Mouse (Mus musculus) lung, embryonic 14.5 days (tissue): ENCODE results near the gene Cdc27. TPM values are rescaled to one million over a fixed set of nuclear protein-coding genes. Genes with fewer than 3 reads are reported as not detected.
A peak's percentile ranks its signal among the peaks of the same experiment; 100 is the strongest.

Experiments used
- ATAC-seq: fragments of 200-750 bp; cut with Nextera tagmentation; 2 replicates; pipeline ENCODE4 v1.8.0; 2017; ENCODE audit warnings: mild to moderate bottlenecking, moderate TSS enrichment, moderate library complexity; ENCODE audit not compliant: insufficient read depth
- DNase-seq: peaks from one replicate; pipeline ENCODE4 v3.0.0-alpha.2; 2015
- H3K27ac ChIP-seq: fragments of 300-500 bp; sonication (generic); 2 replicates; pipeline ENCODE4 v1.5.1; 2014; ENCODE audit warnings: low read depth, mild to moderate bottlenecking, moderate library complexity
- H3K27me3 ChIP-seq: fragments of 300-500 bp; sonication (generic); 2 replicates; pipeline ENCODE4 v1.6.1; 2014; ENCODE audit warnings: low read length, control low read depth; ENCODE audit not compliant: insufficient read depth
- H3K36me3 ChIP-seq: fragments of 300-500 bp; sonication (generic); 2 replicates; pipeline ENCODE4 v1.6.1; 2014; ENCODE audit warnings: control low read depth; ENCODE audit not compliant: insufficient read depth
- H3K4me1 ChIP-seq: fragments of 300-500 bp; sonication (generic); 2 replicates; pipeline ENCODE4 v1.6.1; 2014; ENCODE audit warnings: antibody characterized with exemption, control low read depth; ENCODE audit not compliant: insufficient read depth
- H3K4me2 ChIP-seq: fragments of 300-500 bp; sonication (generic); 2 replicates; pipeline ENCODE4 v1.6.1; 2014; ENCODE audit warnings: mild to moderate bottlenecking
- H3K4me3 ChIP-seq: fragments of 300-500 bp; sonication (generic); 2 replicates; pipeline ENCODE4 v1.5.1; 2014; ENCODE audit warnings: low read depth, low read length
- H3K9ac ChIP-seq: fragments of 300-500 bp; sonication (generic); 2 replicates; pipeline ENCODE4 v1.6.1; 2014
- H3K9me3 ChIP-seq: fragments of 300-500 bp; sonication (generic); 2 replicates; pipeline ENCODE4 v1.6.1; 2016; ENCODE audit warnings: low read depth, low read length, control low read depth
- CTCF ChIP-seq: IDR thresholded peaks from 2 replicates; pipeline ENCODE4 v1.5.1; 2016; ENCODE audit warnings: antibody characterized with exemption, low read depth
- WGBS: fragments of 180-500 bp; shearing (Covaris S2); extraction: QIAGEN DNeasy Blood & Tissue Kit; methylation state at CpG from one replicate; pipeline ENCODE4 v1.1.7; 2014; 5-methylcytosine and 5-hydroxymethylcytosine counted together
- polyA plus RNA-seq: library from polyadenylated mRNA; unstranded; fragments of >200 nt; fragmentation: Nextera tagmentation; extraction: Ambion mirVana; gene quantifications from 2 replicates; pipeline ENCODE4 v1.2.1, GENCODE M21; 2014

Gene Cdc27
- polyA plus RNA-seq, 1 experiment from 2014 or later: 51.0 TPM

- ATAC-seq: no peak
- no peak for DNase-seq
- no peaks in the 10 kb centered on the region for H3K27me3 ChIP-seq
- H3K36me3 ChIP-seq: no peaks in the 10 kb centered on the region
- no peak for TF ChIP-seq CTCF
- no peak overlapping the region for H3K27ac ChIP-seq
- WGBS: 91% methylated on average over 9 of the region's 9 CpGs
- no peak overlapping the region for H3K4me3 ChIP-seq
- H3K9ac ChIP-seq: no peak overlapping the region
- no peak overlapping the region for H3K4me2 ChIP-seq
- H3K4me1 ChIP-seq: no peaks in the 10 kb centered on the region
- H3K9me3 ChIP-seq: no peaks in the 10 kb centered on the region
Observed at GRCm38 (mm10) chr11:104587904-104588303, 37.5 kb upstream of the Cdc27 start.

GRCm38 (mm10) chr11:104585495-104585894 lies 35.1 kb upstream of the Cdc27 start:
- no peak overlapping the region for H3K27ac ChIP-seq
- ATAC-seq (no peak), DNase-seq (no peak)
- no peak for TF ChIP-seq CTCF
- no peaks in the 10 kb centered on the region for H3K9me3 ChIP-seq
- no peaks in the 10 kb centered on the region for H3K36me3 ChIP-seq
- no peak overlapping the region for H3K9ac ChIP-seq
- WGBS: 72% methylated on average over 5 of the region's 5 CpGs
- no peak overlapping the region for H3K4me2 ChIP-seq
- no peaks in the 10 kb centered on the region for H3K27me3 ChIP-seq
- no peaks in the 10 kb centered on the region for H3K4me1 ChIP-seq
- no peak overlapping the region for H3K4me3 ChIP-seq

GRCm38 (mm10) chr11:104582630-104583364 lies 32.4 kb upstream of the Cdc27 start:
- Histone ChIP-seq H3K4me1 (no peaks in the 10 kb centered on the region), H3K36me3 (no peaks in the 10 kb centered on the region), H3K27ac (no peak overlapping the region), H3K9me3 (no peaks in the 10 kb centered on the region), H3K4me2 (no peak overlapping the region), H3K4me3 (no peak overlapping the region), H3K9ac (no peak overlapping the region), H3K27me3 (no peaks in the 10 kb centered on the region)
- ATAC-seq (no peak), DNase-seq (no peak)
- WGBS: 51% methylated on average over 13 of the region's 13 CpGs
- no peak for TF ChIP-seq CTCF

GRCm38 (mm10) chr11:104582308-104582606 lies 31.8 kb upstream of the Cdc27 start:
- H3K27me3 ChIP-seq: no peaks in the 10 kb centered on the region
- no peak for TF ChIP-seq CTCF
- WGBS: 69% methylated on average over 2 of the region's 2 CpGs
- ATAC-seq (no peak), DNase-seq (no peak)
- no peaks in the 10 kb centered on the region for H3K4me1 ChIP-seq
- H3K9ac ChIP-seq: no peak overlapping the region
- H3K9me3 ChIP-seq: no peaks in the 10 kb centered on the region
- H3K4me3 ChIP-seq: no peak overlapping the region
- no peaks in the 10 kb centered on the region for H3K36me3 ChIP-seq
- no peak overlapping the region for H3K4me2 ChIP-seq
- no peak overlapping the region for H3K27ac ChIP-seq

- TF ChIP-seq CTCF: no peak
- H3K27ac ChIP-seq: peak overlapping the region; percentile 19; the same call in 1 of the 2 replicates
- DNase-seq (peak; percentile 69), ATAC-seq (no peak)
- no peaks in the 10 kb centered on the region for H3K27me3 ChIP-seq
- 40% methylated on average over 18 of the region's 18 CpGs for WGBS
- no peaks in the 10 kb centered on the region for H3K36me3 ChIP-seq
- H3K4me2 ChIP-seq: peak overlapping the region; percentile 16
- no peaks in the 10 kb centered on the region for H3K9me3 ChIP-seq
- 0 out of 2 replicates have a peak overlapping the region, but pooled peaks have one; percentile 2 for H3K9ac ChIP-seq
- no peak overlapping the region for H3K4me3 ChIP-seq
- H3K4me1 ChIP-seq: no peaks in the 10 kb centered on the region
Observed at GRCm38 (mm10) chr11:104581446-104582307, 31.3 kb upstream of the Cdc27 start.

GRCm38 (mm10) chr11:104580606-104581005 lies 30.2 kb upstream of the Cdc27 start:
- no peaks in the 10 kb centered on the region for H3K9me3 ChIP-seq
- 84% methylated on average over 5 of the region's 5 CpGs for WGBS
- H3K4me3 ChIP-seq: no peak overlapping the region
- no peak for DNase-seq
- H3K27me3 ChIP-seq: no peaks in the 10 kb centered on the region
- no peak for TF ChIP-seq CTCF
- H3K27ac ChIP-seq: no peak overlapping the region
- no peak for ATAC-seq
- no peak overlapping the region for H3K9ac ChIP-seq
- H3K4me1 ChIP-seq: no peaks in the 10 kb centered on the region
- no peak overlapping the region for H3K4me2 ChIP-seq
- no peaks in the 10 kb centered on the region for H3K36me3 ChIP-seq

- H3K27me3 ChIP-seq: no peaks in the 10 kb centered on the region
- no peaks in the 10 kb centered on the region for H3K4me1 ChIP-seq
- no peak overlapping the region for H3K4me2 ChIP-seq
- 50% methylated on average over 6 of the region's 6 CpGs for WGBS
- no peak for TF ChIP-seq CTCF
- ATAC-seq (no peak; the same call in 1 of the 2 replicates), DNase-seq (peak; percentile 65)
- H3K27ac ChIP-seq: no peak overlapping the region
- H3K9me3 ChIP-seq: no peaks in the 10 kb centered on the region
- H3K9ac ChIP-seq: no peak overlapping the region
- no peaks in the 10 kb centered on the region for H3K36me3 ChIP-seq
- H3K4me3 ChIP-seq: no peak overlapping the region
Observed at GRCm38 (mm10) chr11:104580091-104580490, 29.7 kb upstream of the Cdc27 start.
